Mouse (Mus musculus) midbrain, postnatal 0 days (tissue): ENCODE results near the gene Slit3. TPM values are rescaled to one million over a fixed set of nuclear protein-coding genes. Genes with fewer than 3 reads are reported as not detected.
A peak's percentile ranks its signal among the peaks of the same experiment; 100 is the strongest.

Source experiments
- ATAC-seq: fragments of 200-750 bp; cut with Nextera tagmentation; 2 replicates; pipeline ENCODE4 v1.8.0; 2017; ENCODE audit warnings: moderate number of reproducible peaks, mild to moderate bottlenecking, moderate TSS enrichment, moderate library complexity; ENCODE audit not compliant: low FRiP score
- DNase-seq: peaks from one replicate; pipeline ENCODE4 v3.0.0-alpha.2; 2015; ENCODE audit warnings: low spot score
- H3K27ac ChIP-seq: fragments of 300-500 bp; sonication (generic); 2 replicates; pipeline ENCODE4 v1.5.1; 2014; ENCODE audit warnings: low read depth, mild to moderate bottlenecking, low read length, mixed read lengths
- H3K27me3 ChIP-seq: fragments of 300-500 bp; sonication (generic); 2 replicates; pipeline ENCODE4 v1.6.1; 2014; ENCODE audit warnings: low read length, control low read depth, mixed read lengths; ENCODE audit not compliant: insufficient read depth
- H3K36me3 ChIP-seq: fragments of 300-500 bp; sonication (generic); 2 replicates; pipeline ENCODE4 v1.6.1; 2014; ENCODE audit warnings: low read length, control low read depth, mixed read lengths; ENCODE audit not compliant: insufficient read depth
- H3K4me1 ChIP-seq: fragments of 300-500 bp; sonication (generic); 2 replicates; pipeline ENCODE4 v1.6.1; 2014; ENCODE audit warnings: mild to moderate bottlenecking, control low read depth, antibody characterized with exemption, low read length, mixed read lengths; ENCODE audit not compliant: insufficient read depth
- H3K4me2 ChIP-seq: fragments of 300-500 bp; sonication (generic); 2 replicates; pipeline ENCODE4 v1.6.1; 2014; ENCODE audit warnings: low read depth, mild to moderate bottlenecking, low read length, mixed read lengths; ENCODE audit not compliant: poor library complexity, severe bottlenecking
- H3K4me3 ChIP-seq: fragments of 300-500 bp; sonication (generic); 2 replicates; pipeline ENCODE4 v1.5.1; 2014; ENCODE audit warnings: low read depth, mild to moderate bottlenecking, low read length, moderate library complexity
- H3K9ac ChIP-seq: fragments of 300-500 bp; sonication (generic); replicated peaks from 2 replicates; pipeline ENCODE4 v1.6.1; 2014; ENCODE audit warnings: mild to moderate bottlenecking, low read length, moderate library complexity, mixed read lengths; ENCODE audit not compliant: poor library complexity, severe bottlenecking
- H3K9me3 ChIP-seq: fragments of 300-500 bp; sonication (generic); 2 replicates; pipeline ENCODE4 v1.6.1; 2016; ENCODE audit warnings: low read length, control low read depth
- CTCF ChIP-seq: IDR thresholded peaks from 2 replicates; pipeline ENCODE4 v1.5.1; 2016; ENCODE audit warnings: antibody characterized with exemption, mild to moderate bottlenecking
- WGBS: fragments of 180-500 bp; shearing (Covaris S2); extraction: QIAGEN DNeasy Blood & Tissue Kit; methylation state at CpG from one replicate; pipeline ENCODE4 v1.1.7; 2014; 5-methylcytosine and 5-hydroxymethylcytosine counted together
- polyA plus RNA-seq: library from polyadenylated mRNA; unstranded; fragments of >200 nt; fragmentation: Nextera tagmentation; extraction: Ambion mirVana; gene quantifications from 2 replicates; pipeline ENCODE4 v1.2.1, GENCODE M21; 2015
- total RNA-seq: library from RNA; depleted of rRNA; stranded (reverse); fragments of >200 nt; gene quantifications from 2 replicates; pipeline ENCODE4 v1.2.3, GENCODE M21; 2014

The Slit3 gene
- total and polyA plus RNA-seq, 2 experiments from 2014 or later = 3.6 to 7.7 TPM

GRCm38 (mm10) chr11:35362975-35363374 lies 242.0 kb downstream of the Slit3 start:
- no peak overlapping the region for H3K4me2 ChIP-seq
- H3K9ac ChIP-seq = no peak overlapping the region
- no peak overlapping the region for H3K27ac ChIP-seq
- no peaks in the 10 kb centered on the region for H3K36me3 ChIP-seq
- WGBS = 52% methylated on average over 4 of the region's 4 CpGs
- no peaks in the 10 kb centered on the region for H3K9me3 ChIP-seq
- no peak overlapping the region for H3K4me3 ChIP-seq
- H3K27me3 ChIP-seq = peaks cover 39% of the 10 kb centered on the region
- DNase-seq = no peak
- no peak for TF ChIP-seq CTCF
- 0 out of 2 replicates have a peak, but pooled peaks cover 5% of the 10 kb centered on the region for H3K4me1 ChIP-seq
- ATAC-seq = no peak

DNA sequence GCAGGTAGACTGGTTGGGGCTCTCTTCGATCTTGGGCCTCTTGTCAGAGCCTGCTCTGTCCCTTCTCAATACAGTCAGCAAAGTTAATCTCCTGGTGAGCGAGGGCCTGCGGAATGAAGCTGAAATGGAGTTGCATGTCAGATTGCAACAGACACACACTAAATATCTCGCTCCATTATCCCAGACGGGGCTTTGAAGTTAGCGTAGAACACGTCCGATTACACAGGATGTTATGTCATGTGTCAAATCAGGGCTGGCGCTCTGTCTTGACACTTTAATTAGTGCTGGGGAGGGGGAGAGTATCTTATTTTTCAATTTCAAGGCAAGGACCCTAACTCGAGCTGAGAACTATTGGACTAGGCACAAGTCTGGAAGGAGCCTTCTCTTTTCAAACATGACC lies 243.4 kb downstream of the Slit3 start:
- Histone ChIP-seq H3K9me3 (no peaks in the 10 kb centered on the region), H3K27me3 (peaks cover 42% of the 10 kb centered on the region), H3K9ac (no peak overlapping the region), H3K36me3 (no peaks in the 10 kb centered on the region), H3K27ac (no peak overlapping the region), H3K4me3 (no peak overlapping the region), H3K4me2 (no peak overlapping the region), H3K4me1 (0 out of 2 replicates have a peak, but pooled peaks cover 5% of the 10 kb centered on the region)
- TF ChIP-seq CTCF = no peak
- 24% methylated on average over 10 of the region's 10 CpGs for WGBS
- DNase-seq (no peak), ATAC-seq (no peak)

- Histone ChIP-seq H3K27ac (no peak overlapping the region), H3K4me2 (no peak overlapping the region), H3K36me3 (no peaks in the 10 kb centered on the region), H3K4me1 (0 out of 2 replicates have a peak, but pooled peaks cover 5% of the 10 kb centered on the region), H3K9me3 (no peaks in the 10 kb centered on the region), H3K9ac (no peak overlapping the region), H3K4me3 (no peak overlapping the region), H3K27me3 (peaks cover 45% of the 10 kb centered on the region)
- no peak for TF ChIP-seq CTCF
- ATAC-seq = no peak
- DNase-seq = no peak
- 8% methylated on average over 8 of the region's 8 CpGs for WGBS
These were observed 244.5 kb downstream of the Slit3 start for GRCm38 (mm10) chr11:35365510-35365931.

DNA sequence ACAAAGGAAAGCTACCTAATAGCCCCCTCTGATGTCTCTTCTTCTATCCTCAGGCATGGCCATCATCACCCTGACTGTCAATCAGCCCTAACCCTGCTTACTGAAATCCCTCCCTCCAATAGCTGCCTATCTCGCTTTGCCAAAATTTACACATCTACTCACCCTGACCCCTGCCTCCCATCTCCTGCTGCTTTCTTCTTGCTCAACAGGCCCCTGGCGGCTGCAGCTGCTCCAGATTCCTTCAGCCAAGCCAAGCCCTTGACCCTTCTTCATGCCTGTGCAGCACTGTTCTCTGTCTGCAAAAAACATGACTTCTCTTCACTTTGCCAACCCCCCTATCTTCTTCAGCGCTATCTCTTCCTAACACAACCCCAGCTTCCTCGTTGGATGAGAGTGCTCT lies 245.6 kb downstream of the Slit3 start:
- H3K27me3 ChIP-seq = peaks cover 40% of the 10 kb centered on the region
- no peaks in the 10 kb centered on the region for H3K9me3 ChIP-seq
- TF ChIP-seq CTCF = no peak
- H3K4me3 ChIP-seq = no peak overlapping the region
- no peak for ATAC-seq
- H3K4me2 ChIP-seq = no peak overlapping the region
- 68% methylated on average over 4 of the region's 4 CpGs for WGBS
- no peak for DNase-seq
- no peaks in the 10 kb centered on the region for H3K36me3 ChIP-seq
- H3K4me1 ChIP-seq = 0 out of 2 replicates have a peak, but pooled peaks cover 5% of the 10 kb centered on the region
- H3K27ac ChIP-seq = no peak overlapping the region
- no peak overlapping the region for H3K9ac ChIP-seq

GRCm38 (mm10) chr11:35367248-35367647 lies 246.2 kb downstream of the Slit3 start:
- H3K9me3 ChIP-seq = 0 out of 2 replicates have a peak, but pooled peaks cover under 1% of the 10 kb centered on the region
- ATAC-seq (no peak), DNase-seq (no peak)
- H3K4me2 ChIP-seq = no peak overlapping the region
- H3K36me3 ChIP-seq = no peaks in the 10 kb centered on the region
- peaks cover 35% of the 10 kb centered on the region for H3K27me3 ChIP-seq
- TF ChIP-seq CTCF = peak; percentile 17; the same call in 1 of the 2 replicates
- H3K27ac ChIP-seq = no peak overlapping the region
- no peak overlapping the region for H3K4me3 ChIP-seq
- 0 out of 2 replicates have a peak, but pooled peaks cover 5% of the 10 kb centered on the region for H3K4me1 ChIP-seq
- H3K9ac ChIP-seq = no peak overlapping the region
- 86% methylated on average over 4 of the region's 4 CpGs for WGBS

GRCm38 (mm10) chr11:35369964-35370363 lies 248.9 kb downstream of the Slit3 start:
- peak; percentile 30 for DNase-seq
- H3K27me3 ChIP-seq = peaks cover 33% of the 10 kb centered on the region

More at GRCm38 (mm10) chr11:35369964-35370363, 248.9 kb downstream of the Slit3 start:
- WGBS = 35% methylated on average over 7 of the region's 7 CpGs
- no peaks in the 10 kb centered on the region for H3K36me3 ChIP-seq
- H3K4me1 ChIP-seq = 0 out of 2 replicates have a peak, but pooled peaks cover 5% of the 10 kb centered on the region
- H3K27ac ChIP-seq = no peak overlapping the region
- no peak for ATAC-seq
- H3K9me3 ChIP-seq = 0 out of 2 replicates have a peak, but pooled peaks cover 3% of the 10 kb centered on the region
- H3K4me2 ChIP-seq = no peak overlapping the region
- H3K4me3 ChIP-seq = no peak overlapping the region
- no peak for TF ChIP-seq CTCF
- H3K9ac ChIP-seq = no peak overlapping the region
